Mouse (Mus musculus) C2C12 (cell line): ENCODE results near the gene Med18.

ENCODE experiments used
- CEBPB ChIP-seq: IDR thresholded peaks from one replicate; pipeline ENCODE4 v1.6.1; 2011; ENCODE audit warnings: low read depth, mild to moderate bottlenecking, control low read depth, moderate library complexity
- CTCF ChIP-seq: IDR thresholded peaks from one replicate; pipeline ENCODE4 v1.5.1; 2011; ENCODE audit not compliant: control insufficient read depth, insufficient read depth, insufficient read length
- USF1 ChIP-seq: IDR thresholded peaks from one replicate; pipeline ENCODE4 v1.6.1; 2011; ENCODE audit warnings: low read depth, mild to moderate bottlenecking, control low read depth, moderate library complexity

- no peak for TF ChIP-seq CTCF
- no peak for TF ChIP-seq USF1
- no peak for TF ChIP-seq CEBPB
Observed at GRCm38 (mm10) chr4:132424765-132425164, 39.0 kb downstream of the Med18 start.
